Mouse (Mus musculus): Measurements from ENCODE around the gene Scgb2b18. TPM values are rescaled to one million over a fixed set of nuclear protein-coding genes. Genes with fewer than 3 reads are reported as not detected.
"Not testable (repeated sequence)": the region's sequence is repeated elsewhere in the genome, so short reads cannot be mapped to it uniquely, and the experiment has no call there.

Gene Scgb2b18
- total RNA-seq (2021), result not detected
- long read RNA-seq, experiment 1, result 0 reads
- long read RNA-seq, experiment 2, result 0 reads

- DNase-seq (ENCODE audit: low spot score in 2 of 2), result not testable (repeated sequence)
Observed at GRCm38 (mm10) chr7:33173764-33174163, at the start of gene Scgb2b18. Scgb2b18 (minus strand) TSS chr7:33173864.

GRCm38 (mm10) chr7:33185268-33185667 is 11.6 kb upstream of the Scgb2b18 start, which contains the start of gene Scgb1b18:
Scgb1b18 (plus strand) TSS chr7:33185568.
- not testable (repeated sequence) for DNase-seq (ENCODE audit: low spot score in 2 of 2)

Other genes starting within 250 kb of the Scgb2b18 start
- not detected for gene Scgb2b17, start 117.3 kb downstream of the Scgb2b18 start, total RNA-seq (2021)
- not detected for gene Scgb1b17, start 110.4 kb downstream of the Scgb2b18 start, total RNA-seq (2021)
- not detected for gene Scgb1b18, start 11.7 kb upstream of the Scgb2b18 start, total RNA-seq (2021)
- gene Scgb2b19, start 106.5 kb upstream of the Scgb2b18 start, total RNA-seq (2021), result not detected
- not detected for gene Scgb1b19, start 113.4 kb upstream of the Scgb2b18 start, total RNA-seq (2021)
- not detected for gene Scgb2b20, start 192.5 kb upstream of the Scgb2b18 start, total RNA-seq (2021)
- not detected for gene Scgb1b20, start 199.4 kb upstream of the Scgb2b18 start, total RNA-seq (2021)